Mouse (Mus musculus) cerebellum, adult 11-12 months (tissue): ENCODE measurements around the gene Gli2.

Source experiments
- DNase-seq: peaks from one replicate; pipeline ENCODE4 v3.0.0; 2022

The Gli2 gene

DNA sequence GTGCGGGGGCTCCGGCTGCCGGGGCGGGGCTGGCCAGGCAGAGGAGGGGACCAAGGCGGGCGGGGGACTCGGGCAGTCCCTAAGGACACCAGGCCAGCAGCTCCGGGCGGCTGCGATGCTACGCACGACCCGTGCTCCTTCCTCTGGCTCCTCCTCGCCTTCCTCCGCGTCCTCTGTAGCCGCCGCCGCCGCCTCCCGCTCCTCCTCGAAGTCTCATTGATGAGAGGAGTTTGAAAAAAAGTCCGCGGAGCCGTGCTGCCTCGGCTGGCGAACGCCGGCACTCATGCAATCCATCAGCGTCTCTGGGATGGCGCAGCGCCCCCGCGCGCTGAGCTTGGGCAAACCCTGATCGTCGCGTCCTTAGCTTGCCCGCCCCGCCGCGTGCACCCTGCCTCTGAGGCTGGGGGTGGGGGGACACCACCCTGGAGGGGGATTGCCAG lies at the start of gene Gli2:
Gene Gli2 (minus strand): TSS at position 218 of the 440 bp plus-strand sequence.
- peak; percentile 51 for DNase-seq

DNA sequence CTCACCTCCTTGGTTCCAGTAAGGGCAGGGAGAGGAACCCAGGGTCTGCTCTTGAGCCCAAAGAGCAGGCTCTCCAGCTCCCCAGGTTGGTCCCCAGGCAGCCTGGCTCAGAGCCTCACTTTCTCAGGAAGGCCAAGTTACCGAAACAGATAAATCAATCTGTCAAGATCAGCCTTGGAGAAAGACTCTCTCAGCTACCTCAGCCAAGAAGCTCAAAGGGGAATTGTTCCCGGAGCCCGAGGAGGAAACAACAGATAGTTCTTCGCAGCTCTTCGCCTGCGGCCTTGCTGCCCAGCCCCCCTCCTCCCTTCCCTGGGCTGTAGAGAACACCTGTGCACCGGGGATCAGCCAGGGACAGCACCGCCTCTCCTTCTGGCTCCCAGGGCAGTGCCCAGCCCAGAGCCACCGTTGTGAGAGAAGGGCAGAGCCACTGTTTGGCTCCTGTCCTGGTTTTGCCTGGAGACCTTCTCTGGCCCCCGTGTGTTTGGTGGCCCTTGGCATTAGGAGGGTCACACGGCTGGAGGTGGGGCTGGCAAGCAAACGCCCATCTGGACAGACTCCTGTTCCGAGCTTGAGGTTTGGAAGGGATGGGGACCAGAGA lies 44.6 kb upstream of the Gli2 start:
- peak; percentile 70 for DNase-seq

DNA sequence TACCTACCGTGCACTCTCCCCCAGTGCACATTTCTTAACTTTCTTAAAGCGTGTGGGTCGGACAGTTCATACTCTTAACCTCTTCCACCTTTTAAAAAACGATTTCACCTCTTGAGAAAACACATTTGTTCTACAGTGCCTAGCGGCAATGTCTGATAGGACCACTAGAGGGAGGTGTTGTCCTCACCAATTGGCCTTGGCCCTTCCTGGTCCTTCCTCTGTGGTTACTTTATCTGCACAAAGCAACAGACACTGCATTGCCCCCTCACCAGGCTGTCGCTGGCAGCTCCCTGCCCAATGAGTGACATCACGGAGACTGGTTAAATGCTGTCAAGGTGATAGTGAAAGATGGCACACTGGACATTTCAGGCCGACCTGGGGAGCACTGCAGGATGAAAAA lies 40.3 kb upstream of the Gli2 start:
- DNase-seq: peak; percentile 44

DNA sequence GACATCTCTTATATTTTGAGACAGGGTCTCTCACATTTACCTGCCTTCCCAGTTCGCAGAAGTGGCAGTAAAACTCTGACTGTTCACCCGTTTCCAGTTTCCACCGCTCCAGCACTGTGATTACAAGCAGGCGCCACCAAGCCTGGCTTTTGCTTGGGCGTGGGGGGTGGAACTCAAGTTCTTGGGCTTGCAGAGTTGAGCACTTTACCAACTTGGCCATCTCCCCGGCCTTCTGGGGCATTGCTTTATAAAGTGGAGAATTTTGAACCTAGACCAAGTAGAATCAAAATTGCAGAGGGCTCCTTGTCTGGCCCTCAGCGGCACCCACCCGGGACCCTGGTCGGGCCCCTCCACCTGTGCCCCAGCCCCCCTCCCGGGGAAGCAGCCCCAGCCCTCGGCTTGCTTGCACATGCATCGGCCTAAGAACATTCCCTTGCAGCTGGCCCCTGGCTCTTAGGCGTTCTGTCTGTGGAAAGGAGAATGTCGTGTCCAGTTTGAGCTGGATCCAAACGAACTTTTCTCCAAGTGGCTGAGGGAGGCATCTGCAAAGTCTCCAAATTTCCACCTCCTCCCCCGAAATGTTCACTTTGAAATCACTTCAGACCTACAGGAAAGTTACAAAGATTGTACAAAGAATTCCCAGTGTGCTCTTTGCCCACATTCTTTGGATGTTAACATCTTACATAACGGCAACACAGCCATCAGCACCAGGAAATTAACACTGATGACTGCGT lies 36.6 kb upstream of the Gli2 start:
- no peak for DNase-seq

DNA sequence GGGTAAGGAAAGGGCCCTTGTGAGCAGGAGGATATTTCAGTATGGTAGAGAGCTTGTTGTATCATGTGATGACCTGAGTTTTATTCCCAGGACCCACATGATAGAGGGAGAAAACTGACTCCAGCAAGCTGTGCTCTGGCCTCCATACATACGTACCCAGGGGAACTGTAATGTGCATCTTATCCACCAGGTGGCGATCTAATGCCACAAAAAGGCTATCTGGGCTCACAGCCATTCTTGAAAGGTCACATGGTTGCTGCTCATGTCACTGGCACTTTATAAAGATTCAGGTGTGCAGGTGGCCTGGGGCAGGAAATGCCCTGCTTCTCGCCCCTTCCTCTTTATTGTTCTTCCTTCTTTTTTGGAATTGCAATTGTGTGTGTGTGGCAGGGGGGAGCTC lies 34.1 kb upstream of the Gli2 start:
- peak; percentile 68 for DNase-seq

DNA sequence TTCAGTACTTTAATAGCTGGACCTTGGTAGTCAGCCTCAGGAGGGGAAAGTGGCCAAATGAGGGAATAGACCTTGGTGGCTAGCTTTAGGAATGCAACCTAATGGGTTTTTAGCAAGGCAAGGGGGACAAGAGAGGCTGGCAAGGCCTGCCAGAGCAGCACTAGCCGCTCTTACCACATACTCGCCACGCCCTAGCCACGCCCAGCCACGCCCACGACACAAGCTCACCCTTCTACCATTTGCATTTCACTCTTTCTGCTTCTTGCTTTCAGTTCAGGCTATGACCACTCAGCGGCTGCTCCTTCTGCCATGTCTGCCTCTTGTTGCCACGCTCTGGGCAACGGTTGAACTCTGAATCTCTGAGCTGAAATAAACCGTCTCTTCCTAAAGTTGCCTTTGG lies 32.4 kb upstream of the Gli2 start:
- no peak for DNase-seq

DNA sequence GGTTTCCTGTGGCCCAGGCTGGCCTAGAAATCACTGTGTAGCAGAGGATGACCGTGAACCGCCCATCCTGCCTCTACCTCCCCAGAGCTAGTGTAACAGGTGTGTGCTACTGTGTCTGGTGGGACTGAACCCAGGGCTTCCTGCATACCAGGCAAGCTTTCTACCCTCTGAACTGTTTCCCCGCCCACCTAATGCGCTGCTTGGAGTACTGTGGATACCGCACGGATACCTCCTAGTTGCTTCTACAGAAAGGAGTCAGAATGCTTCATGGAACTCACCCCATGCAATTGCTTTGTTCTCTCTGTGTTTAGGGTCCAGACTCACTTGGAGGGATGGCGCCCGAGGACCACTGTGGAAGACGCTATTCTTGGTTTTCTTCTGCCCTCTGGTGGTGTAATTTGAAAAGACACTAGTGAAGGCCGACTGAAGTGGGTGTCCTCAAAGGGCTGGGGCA lies 30.1 kb upstream of the Gli2 start:
- no peak for DNase-seq

DNA sequence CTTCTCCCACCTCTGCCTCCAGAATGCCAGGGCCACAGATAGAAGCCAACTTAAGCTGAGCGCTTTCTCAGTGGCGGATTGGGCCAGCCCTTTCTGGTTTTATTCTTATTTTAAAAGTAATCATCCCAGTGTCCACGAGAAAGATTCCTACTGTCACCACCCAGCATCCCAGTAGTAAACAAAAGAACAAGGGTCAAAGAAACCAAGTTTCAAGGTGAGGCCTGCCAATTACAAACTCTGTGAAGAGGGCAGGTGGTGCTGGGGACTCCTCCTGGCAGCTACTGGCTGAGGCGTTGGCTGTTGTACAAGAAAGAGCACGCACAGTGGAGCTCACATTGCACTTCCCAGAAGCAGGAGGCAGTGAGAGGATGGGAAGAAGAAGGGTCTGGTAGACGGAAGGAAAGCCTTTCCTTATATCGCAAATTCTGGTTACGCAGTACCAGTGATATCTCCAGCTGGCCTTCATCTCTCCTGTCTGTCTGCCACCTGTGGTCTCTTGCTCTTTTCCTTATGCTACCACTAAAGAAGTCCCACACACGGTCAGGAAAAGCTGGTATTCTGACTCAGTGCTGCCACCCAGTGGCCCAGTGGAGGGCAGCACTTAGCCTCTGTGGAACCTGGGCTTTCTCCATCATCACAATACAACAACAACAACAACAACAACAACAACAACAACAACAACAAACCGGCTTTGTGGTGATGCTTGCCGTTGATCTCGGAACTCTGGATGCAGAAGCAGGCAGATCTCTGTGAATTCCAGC lies 29.0 kb upstream of the Gli2 start:
- no peak for DNase-seq

DNA sequence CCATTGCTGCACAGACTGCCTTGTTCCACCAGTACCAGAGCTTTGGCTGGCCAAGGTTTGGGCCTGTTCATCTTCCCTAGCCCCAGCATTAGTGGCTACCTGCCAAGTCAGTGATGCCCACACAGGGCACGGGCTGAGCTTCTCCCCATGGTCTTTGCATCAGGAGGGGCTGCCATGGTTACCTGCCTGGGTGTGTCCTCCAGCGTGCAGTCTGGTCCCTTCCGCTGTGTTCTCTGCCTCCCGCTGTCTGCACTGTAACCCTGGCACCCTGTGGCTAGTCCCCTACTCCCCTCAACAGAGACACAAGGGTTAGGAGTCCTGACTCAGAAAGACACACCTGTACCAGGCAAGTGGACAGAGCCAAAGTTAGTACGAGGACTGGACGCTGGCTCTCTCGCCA lies 24.5 kb upstream of the Gli2 start:
- no peak for DNase-seq

DNA sequence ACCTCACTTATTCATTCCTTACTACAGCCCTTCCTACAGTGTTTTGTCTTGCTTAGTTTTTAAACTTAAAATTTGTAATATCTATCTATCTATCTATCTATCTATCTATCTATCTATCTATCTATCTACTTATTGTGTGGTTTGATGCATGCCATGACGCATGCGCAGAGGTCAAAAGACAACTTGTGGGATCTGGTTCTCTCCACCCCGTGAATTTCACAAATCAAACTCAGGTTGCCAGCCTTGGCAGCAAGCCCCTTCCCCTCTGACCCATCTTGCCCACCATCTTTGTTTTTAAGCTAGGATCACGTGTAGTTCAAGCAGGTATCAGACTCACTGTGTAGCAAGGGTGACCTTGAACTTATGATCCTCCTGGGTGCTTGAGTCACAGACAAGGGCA lies 22.9 kb upstream of the Gli2 start:
- no peak for DNase-seq

DNA sequence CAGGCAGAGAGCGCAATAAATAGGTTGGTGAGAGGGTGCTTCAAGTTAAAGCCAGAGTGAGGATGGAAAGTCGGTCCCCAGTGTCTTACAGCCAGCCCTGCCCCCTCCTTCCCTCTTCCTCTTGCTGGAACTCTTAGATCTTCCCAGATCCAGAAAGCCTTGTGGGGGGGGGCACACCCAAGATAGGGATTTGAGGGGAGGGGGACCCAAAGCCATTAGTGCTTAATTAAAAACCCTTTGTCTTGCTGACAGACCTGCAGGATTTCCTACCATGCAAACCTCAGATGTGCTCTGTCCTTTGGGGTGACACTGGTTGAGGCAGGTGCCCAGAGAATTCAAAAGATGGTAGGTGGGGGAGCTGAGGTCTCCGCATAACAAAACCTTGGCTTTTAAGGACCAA lies 22.5 kb upstream of the Gli2 start:
- DNase-seq: no peak

DNA sequence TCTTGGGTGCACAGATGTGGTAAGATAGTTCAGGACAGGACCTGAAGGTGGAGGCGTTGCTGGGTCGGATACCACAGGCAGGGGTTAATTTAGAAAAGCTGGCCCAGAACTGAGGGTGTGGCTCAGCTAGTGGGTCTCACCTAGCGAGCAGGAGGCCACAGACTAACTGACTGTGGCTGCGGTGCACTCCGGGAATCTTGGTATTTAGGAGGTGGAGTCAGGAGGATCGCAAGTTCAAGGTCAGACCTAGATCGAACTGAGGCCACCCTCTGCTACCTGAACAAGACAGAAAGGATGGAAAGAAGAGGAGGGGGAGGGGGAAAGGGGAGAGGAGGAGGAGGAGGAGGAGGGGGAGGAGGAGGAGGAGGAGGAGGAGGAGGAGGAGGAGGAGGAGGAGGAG lies 22.1 kb upstream of the Gli2 start:
- DNase-seq: no peak

DNA sequence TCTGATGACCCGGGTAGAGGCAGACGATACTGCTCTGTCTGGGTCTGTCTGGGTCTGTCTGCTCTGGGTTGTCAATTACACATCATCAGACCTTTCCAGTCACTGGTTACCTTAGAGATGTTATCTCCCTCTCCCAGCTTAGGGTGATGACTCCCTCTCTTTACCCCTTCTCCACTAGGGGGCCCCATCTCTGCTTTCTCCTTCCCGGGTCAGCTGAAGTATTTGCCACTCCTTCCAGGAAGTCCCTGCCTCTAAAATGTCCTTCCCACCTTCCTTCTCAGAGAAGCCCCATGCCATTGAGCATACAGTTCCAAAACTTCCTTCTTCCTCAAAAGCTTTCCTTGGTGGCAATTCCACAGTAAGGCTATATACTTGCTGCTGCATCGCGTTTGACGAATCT lies 21.5 kb upstream of the Gli2 start:
- DNase-seq: no peak

DNA sequence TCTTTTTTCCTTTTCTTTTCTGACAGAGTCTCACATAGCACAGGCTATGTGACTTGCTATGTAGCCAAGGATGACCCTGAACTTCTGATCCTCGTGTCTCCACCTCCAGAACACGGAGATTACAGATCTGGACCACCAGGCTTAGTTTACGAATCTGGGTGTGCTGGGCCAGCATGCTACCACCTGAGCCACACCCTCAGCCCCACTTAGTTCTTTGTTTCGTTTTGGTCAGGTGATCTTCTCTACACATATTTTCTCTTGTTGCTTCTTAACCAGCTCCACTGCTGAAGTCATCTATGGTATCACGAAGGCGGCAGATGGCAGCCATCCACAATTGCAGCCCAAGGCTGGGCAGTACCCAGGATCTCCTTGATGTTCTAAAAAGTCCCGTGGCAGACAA lies 20.5 kb upstream of the Gli2 start:
- no peak for DNase-seq

DNA sequence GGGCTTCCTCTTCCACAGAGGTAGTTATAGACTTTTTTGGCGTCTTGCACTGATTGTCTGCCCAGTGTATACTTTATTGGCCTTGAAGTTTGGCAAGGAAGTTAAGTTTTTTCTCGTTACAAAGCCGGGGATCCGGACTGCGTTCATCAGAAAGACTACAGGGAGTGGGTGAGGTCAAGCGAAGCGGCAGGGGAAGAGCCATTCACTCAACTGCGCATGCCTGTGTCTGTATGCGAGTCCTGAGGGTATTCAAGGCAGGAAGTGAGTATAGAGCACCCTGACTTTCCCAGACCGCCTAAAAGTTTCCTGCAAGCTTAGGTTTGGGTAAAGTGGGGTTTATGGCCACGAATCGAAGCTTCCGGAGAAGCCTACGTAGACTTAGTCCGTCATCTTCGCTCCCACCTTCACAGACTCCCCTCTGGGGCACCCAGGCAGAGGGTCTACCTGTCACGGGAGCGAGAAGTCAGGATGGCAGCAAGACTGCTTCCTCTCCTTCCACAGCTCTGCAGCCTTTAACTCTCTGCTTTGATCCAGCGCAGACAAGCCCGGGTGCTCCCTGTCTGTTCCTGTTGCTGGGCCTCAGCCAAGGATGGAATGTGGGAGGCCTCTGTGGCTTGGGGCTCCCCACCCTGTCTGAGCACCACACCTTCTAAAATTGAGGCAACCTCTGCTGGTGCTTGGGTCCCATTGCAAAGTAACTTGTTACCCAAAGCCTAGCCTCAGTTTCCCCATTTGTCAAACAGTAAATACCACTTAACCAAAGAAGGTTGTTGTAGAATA lies 11.7 kb upstream of the Gli2 start:
- no peak for DNase-seq

DNA sequence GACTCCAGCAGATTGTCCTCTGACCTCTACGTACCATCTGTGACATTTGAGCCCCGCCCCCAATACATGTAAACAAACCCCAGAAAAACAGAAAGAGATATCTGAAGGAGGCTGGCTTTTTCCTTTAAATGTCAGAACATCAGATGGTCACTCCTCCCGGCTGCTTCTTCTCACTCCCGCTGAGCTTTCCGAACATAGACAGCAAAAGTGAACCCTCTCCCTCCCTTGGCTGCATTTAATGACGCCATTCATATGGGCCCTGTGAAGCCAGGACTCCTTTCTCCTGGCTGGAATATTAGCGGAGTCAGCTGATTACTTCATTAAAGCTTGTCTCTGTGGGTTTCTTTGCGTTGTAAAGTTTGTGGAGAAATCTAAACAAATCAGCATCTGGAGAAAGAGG lies 3.1 kb upstream of the Gli2 start:
- no peak for DNase-seq

DNA sequence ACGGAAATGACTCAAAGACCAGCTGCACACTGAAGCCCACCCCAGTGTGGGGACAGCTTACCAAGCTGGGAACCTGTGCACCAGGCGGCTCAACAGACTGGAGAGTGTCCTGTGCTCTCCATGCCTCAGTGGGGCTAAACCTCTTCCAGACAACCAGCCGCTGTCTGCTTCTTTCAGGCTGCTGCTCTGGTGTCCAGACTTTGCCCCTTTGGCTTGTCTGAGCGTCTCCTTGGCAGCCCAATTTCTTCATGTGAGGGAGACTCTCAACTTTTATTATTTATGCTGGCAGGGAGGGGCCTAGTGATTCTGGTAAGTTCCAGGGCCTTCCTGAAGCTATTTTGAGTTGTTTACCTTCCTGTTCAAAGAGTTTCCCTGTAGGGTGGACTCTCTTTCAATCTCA lies 2.4 kb upstream of the Gli2 start:
- DNase-seq: no peak

DNA sequence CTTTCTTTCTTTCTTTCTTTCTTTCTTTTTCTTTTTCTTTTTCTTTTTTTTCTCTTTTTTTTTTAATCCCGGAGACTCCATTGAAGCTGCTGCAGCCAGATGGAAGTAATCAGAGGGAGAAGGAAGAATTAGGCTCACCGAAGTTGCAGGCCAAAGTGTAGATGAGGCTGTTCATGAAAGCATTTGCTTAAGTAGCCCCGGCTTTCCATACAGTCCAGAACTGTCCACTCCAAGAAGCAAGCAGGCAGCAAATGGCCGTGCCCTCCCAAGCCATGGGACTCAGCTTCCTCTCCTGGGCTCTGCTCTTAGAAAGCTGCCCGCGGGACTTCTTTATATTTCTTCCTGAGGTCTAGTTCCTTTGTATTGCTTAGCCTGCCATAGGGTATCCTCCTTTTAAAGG lies 1.0 kb upstream of the Gli2 start:
- no peak for DNase-seq

DNA sequence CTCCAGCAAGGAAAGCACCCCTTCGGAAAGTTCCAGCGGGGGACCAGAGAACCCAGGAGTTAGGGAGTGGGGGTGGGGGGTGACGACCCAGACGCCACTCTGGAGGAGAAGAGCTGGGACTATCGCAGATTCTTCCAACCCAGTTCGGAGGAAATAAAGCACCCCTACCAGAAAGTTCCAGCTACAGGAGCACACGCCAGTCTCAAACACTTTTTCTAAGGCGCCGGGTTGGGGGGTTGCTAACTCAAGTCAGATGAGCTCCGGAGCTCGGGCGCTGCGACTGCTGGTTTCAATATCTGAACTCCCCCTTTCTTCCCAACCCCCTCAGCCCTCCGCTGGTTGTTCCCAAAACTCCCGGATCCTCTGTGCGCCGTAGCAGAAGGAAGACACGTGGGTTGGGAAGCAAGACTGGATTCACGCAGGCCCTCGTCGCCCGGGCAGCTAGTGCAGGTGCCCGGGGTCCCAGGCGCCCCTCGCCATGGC lies 494 bp upstream of the Gli2 start:
- no peak for DNase-seq

DNA sequence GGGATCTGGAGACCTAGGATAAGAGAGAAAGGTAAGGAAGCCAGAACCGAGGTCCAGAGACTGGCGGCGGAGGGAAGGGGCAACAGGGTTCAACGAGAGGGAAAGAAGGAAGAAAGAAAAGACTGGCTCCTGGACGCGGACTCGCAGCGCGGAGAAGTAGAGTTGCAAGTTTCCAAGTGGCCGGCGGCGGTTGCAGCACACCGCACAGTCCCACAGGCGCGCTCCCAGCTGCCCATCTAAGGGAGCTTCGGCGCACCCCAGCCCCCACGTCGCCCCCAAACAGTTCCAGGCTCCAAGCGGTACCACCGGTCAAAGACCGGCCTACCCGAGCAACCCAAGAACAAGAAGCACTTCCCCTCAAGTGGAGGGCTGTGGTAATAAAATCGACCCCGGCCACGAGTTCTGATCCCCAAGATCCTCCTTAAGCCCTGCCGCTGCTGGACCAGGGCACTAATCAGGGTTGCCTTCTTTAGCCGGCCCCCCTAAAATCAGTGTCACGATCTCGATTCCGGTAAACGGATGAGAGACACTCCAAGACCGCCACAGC lies 715 bp downstream of the Gli2 start:
- DNase-seq: no peak

DNA sequence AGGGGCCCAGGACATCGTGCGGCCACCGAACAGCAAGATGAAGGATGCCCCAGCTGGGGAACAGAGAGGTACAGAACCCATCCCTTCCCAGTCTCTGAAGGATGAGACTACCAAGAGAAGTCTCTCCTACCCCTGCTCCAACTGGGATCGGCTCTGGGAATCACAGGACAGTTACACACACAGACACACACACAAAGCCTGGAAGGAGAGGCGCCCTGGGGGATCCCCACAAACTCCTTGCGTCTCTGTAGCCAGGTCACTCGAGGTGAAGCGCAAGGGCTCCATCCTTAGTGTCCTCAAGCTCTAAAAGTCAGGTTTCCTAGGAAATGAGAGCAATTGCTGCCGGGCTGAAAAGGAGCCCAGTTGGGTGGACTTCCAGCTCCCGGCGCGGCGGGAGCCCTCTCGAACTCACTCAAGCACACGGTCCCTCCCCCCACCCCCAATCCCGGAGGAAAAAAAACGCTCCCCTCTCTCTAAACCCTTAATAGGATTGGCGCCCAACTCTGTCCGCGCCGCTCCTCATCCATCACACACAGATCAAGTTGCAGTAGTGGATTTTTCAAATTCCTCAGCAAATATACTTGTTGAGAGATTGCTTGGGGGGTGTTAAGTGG lies 1.4 kb downstream of the Gli2 start:
- DNase-seq: no peak

DNA sequence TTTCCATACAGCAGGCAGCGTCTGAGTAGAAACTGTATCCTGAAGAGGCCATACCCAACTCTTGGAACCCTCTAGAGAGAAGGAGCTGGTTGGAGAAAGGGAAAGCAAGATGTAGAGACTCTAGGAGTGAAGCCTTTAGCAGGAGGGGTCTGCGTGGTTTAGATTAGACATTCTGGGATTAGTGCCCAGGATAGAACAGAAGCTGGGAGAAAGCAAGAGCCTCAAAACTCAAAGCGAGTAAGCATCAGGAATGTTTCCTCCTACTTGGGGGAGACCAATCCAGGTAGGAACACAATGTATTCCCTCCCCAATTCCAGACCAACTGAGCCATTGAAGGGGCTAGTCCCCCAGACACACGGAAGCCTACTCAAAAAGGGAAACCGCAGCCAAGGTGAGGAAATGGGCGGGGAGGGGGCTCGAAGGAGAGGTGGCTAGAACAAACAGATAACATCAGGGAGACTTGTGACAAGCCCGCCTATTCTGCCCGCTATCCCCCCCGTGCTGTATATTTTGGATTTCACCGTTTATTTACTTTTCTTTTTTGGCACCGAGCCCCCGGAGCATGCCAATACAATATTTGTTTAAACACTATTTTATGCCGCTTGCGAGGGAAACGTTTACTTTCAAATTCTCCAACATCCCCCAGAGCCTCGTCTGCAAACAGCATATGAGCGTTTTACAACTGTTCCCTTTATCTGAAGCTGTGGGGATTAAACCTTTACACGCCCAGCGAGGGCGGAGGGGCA lies 2.1 kb downstream of the Gli2 start:
- no peak for DNase-seq
